Mouse (Mus musculus): ENCODE data around the gene Ap1m2. TPM values are rescaled to one million over a fixed set of nuclear protein-coding genes. Genes with fewer than 3 reads are reported as not detected.
A peak's percentile ranks its signal among the peaks of the same experiment; 100 is the strongest.
"Not testable (repeated sequence)": the region's sequence is repeated elsewhere in the genome, so short reads cannot be mapped to it uniquely, and the experiment has no call there.

Gene Ap1m2
- polyA plus RNA-seq, 1 experiment = not detected

DNA sequence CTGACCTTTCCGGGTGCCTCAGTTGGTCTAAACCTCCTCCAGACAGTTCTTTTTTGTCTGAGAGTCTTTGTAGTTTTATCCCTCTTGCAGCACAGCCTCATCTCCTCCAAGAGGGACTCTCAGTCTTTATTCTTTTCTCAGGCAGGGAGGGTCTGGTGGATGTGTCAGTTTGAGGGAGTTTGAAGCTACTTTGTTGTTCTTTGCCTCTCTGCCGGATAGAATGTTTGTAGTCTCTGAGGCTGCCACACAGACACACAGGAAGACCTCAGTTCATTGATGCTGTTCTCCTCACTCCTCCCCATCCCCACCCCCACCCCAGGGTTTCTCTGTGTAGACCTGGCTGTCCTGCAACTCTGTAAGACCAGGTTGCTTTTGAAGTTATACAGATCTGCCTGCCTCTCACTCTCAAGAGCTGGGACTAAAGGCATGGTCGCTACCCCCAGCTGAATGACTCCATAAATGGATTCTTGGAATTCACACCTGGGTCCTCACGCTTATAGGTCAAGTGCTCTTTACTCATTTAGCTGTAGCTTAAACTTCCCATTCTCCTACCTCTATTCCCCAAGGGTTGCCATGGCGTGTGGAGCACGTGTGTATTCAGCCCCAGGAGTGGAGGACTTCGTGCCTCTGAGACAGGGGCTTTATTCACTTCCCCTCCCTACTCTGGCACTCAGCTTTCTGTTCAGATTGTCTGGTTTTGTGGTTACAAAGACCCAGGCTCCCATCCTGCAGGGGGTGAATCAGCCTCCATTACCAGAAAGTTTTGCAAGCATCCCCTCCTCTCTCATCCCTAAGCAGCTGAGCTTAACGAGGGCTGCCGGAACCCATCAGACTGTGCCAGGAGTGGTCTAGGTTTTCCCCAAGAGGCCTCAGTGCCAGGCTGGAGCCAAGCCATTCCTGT lies 20.3 kb upstream of the Ap1m2 start:
- Histone ChIP-seq H3K4me3 (ENCODE audit: insufficient read depth, low read depth, low read length) (no peak overlapping the region), H3K4me1 (ENCODE audit: control insufficient read depth, insufficient read depth, insufficient read length, low read length) (no peaks in the 10 kb centered on the region), H3K27ac (replicated peaks; ENCODE audit: low read depth, low read length) (no peak overlapping the region)

DNA sequence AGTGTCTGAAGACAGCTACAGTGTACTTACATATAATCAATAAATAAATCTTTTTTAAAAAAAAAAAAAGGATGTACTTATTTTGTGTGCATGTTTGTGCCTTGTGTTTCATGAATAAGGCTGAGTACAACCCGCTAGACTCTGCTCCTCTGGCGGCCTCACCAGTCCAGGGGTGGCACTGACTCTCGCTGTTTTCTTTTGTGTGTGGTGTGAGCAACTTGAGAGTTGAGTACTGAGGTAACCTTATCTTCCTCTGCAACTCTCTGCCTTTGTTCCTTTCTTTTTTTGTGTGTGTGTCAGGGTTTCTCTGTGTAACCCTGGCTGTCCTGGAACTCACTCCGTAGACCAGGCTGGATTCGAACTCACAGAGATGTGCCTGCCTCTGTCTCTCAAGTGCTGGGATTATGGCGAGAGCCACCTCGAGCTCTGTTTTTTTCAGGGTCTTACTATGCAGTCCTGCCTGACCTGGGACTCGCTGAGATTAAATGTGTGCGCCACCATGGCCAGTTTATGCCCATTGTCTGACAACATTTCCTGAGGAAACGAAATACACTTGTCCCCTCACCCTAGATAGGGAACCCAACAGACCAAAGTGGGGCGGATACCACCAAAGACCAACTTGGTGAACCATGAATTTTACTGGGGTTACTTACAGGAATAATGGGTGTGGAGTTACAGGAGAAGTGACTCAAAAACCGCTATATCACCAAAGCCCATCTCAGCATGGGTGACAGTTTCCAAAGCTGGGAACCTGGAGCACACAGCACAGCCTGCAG lies 19.4 kb upstream of the Ap1m2 start:
- H3K4me1 ChIP-seq (ENCODE audit: control insufficient read depth, insufficient read depth, insufficient read length, low read length) = no peaks in the 10 kb centered on the region
- H3K4me3 ChIP-seq (ENCODE audit: insufficient read depth, low read depth, low read length) = no peak overlapping the region
- H3K27ac ChIP-seq (replicated peaks; ENCODE audit: low read depth, low read length) = no peak overlapping the region

DNA sequence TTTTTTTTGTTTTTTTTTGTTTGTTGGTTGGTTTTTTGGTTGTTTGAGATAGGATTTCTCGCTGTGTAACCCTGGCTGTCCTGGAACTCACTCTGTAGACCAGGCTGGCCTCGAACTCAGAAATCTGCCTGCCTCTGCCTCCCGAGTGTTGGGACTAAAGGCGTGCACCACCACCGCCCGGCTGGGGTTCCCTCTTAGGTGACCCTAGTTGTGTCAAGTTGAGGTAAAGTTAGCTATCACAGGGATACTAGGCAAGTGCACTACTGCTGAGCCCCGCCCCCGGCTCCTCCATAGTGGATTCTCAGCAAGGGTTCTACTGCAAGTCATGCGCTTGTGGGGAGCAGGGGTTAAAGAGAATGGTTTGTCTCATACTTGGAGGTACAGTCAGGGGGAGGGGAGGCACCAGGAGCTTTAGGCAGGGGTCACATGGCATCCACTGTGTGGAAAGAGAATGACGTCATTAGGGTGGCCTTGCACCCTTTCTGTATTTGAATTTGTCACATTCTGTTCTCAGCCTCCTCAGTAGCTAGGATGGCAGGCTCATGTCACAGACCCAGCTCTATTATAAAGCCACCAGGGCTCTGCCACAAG lies 17.7 kb upstream of the Ap1m2 start:
- no peak overlapping the region for H3K27ac ChIP-seq (replicated peaks; ENCODE audit: low read depth, low read length)
- H3K4me3 ChIP-seq (ENCODE audit: insufficient read depth, low read depth, low read length) = no peak overlapping the region
- no peaks in the 10 kb centered on the region for H3K4me1 ChIP-seq (ENCODE audit: control insufficient read depth, insufficient read depth, insufficient read length, low read length)

DNA sequence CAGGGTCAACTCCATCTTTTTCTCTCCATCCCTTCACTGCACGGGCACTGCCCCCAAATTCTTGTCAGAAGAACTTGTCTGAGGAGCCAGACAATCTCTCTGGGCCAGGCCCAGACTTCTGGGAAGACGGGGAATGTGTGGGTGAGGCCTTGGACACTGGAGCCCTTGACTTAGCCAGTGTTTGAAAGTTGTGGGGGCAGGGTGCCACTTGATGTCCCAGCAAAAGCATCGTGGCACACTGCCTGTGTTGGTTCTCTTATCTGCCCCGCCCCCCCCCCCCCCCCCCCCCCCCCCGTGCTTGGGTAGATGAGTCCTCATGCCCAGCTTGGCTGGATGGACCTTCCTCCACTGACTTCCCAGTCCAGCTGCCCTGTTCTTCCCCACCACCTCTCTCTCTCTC lies 16.9 kb upstream of the Ap1m2 start:
- H3K4me1 ChIP-seq (ENCODE audit: control insufficient read depth, insufficient read depth, insufficient read length, low read length) = peaks cover 6% of the 10 kb centered on the region
- H3K27ac ChIP-seq (replicated peaks; ENCODE audit: low read depth, low read length) = no peak overlapping the region
- H3K4me3 ChIP-seq (ENCODE audit: insufficient read depth, low read depth, low read length) = no peak overlapping the region

DNA sequence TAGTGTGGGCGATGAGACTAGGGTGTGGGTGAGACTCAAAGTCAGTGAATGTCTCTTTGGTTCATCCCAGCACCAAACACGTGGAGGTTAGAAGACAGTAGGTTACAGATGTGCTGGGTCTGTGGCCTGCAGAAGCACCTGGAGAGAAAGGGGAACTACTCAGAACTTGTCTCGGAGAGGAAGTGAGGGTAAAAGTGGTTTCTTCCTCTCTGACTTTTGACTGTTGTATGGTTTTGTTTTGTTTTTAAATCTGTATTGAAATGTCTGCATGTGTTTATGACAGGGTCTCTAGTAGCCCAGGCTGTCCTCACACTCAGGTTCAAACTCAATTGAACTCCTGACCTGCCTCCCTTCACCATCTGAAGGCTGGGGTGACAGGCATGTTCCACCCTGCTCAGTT lies 15.9 kb upstream of the Ap1m2 start:
- Histone ChIP-seq H3K27ac (replicated peaks; ENCODE audit: low read depth, low read length) (no peak overlapping the region), H3K4me1 (ENCODE audit: control insufficient read depth, insufficient read depth, insufficient read length, low read length) (peaks cover 9% of the 10 kb centered on the region), H3K4me3 (ENCODE audit: insufficient read depth, low read depth, low read length) (no peak overlapping the region)

DNA sequence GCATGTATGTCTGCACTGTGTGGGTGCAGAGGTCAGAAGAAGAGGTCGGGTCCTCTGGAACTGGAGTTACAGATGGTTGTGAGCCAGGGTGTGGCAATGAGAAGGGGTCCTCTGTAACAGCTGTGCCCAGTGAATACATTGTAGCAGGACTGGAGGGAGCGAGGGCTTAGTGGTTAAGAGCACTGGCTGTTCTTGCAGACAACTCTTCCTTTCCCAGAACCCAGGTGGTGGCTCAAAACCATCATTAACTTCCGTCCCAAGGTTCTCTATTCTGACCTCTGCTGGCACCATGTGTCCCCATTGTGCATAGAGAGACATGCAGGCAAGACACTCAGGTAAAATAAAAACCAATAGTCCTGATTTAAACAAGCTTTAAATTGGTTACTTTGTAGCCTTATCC lies 15.4 kb upstream of the Ap1m2 start:
- no peak overlapping the region for H3K27ac ChIP-seq (replicated peaks; ENCODE audit: low read depth, low read length)
- H3K4me1 ChIP-seq (ENCODE audit: control insufficient read depth, insufficient read depth, insufficient read length, low read length) = peaks cover 9% of the 10 kb centered on the region
- no peak overlapping the region for H3K4me3 ChIP-seq (ENCODE audit: insufficient read depth, low read depth, low read length)

DNA sequence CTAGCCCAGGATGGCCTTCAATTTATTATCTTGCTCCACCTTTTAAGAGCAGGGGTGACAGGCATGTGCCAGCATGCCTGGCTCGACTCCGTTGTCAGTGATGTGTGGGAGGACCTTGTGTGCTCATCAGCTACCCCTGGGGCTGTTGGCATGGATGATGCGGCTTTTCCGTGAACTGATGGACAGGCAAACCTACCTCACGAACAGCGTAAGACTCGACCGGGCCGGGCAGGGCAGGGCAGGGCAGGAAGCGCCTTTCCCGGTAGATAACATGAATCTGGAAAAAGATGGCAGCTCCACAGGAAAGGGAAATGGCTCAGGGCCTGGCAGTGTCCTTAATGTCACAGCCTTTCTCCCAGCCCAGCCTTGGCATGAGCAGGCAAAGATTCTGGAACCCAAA lies 12.1 kb upstream of the Ap1m2 start:
- peak overlapping the region; percentile 5; the same call in 1 of the 2 replicates for H3K27ac ChIP-seq (replicated peaks; ENCODE audit: low read depth, low read length)
- H3K4me1 ChIP-seq (ENCODE audit: control insufficient read depth, insufficient read depth, insufficient read length, low read length) = peaks cover 10% of the 10 kb centered on the region
- H3K4me3 ChIP-seq (ENCODE audit: insufficient read depth, low read depth, low read length) = no peak overlapping the region

DNA sequence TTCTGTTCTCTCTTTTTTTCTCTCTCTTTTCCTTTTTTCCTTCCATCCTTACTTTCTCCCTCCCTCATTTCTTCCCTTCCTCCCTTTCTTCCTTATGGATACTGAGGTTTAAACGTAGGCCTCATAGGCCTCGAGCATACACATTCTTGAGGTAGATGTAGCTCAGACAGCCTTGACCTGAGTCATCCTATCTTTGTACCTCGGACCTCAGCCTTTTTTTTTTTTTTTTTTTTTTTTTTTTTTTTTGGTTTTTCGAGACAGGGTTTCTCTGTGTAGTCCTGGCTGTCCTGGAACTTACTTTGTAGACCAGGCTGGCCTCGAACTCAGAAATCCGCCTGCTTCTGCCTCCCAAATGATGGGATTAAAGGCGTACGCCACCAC lies 10.8 kb upstream of the Ap1m2 start:
- not testable (repeated sequence) for H3K27ac ChIP-seq (replicated peaks; ENCODE audit: low read depth, low read length); H3K4me3 ChIP-seq (ENCODE audit: insufficient read depth, low read depth, low read length)
- H3K4me1 ChIP-seq (ENCODE audit: control insufficient read depth, insufficient read depth, insufficient read length, low read length) = peaks cover 10% of the 10 kb centered on the region

DNA sequence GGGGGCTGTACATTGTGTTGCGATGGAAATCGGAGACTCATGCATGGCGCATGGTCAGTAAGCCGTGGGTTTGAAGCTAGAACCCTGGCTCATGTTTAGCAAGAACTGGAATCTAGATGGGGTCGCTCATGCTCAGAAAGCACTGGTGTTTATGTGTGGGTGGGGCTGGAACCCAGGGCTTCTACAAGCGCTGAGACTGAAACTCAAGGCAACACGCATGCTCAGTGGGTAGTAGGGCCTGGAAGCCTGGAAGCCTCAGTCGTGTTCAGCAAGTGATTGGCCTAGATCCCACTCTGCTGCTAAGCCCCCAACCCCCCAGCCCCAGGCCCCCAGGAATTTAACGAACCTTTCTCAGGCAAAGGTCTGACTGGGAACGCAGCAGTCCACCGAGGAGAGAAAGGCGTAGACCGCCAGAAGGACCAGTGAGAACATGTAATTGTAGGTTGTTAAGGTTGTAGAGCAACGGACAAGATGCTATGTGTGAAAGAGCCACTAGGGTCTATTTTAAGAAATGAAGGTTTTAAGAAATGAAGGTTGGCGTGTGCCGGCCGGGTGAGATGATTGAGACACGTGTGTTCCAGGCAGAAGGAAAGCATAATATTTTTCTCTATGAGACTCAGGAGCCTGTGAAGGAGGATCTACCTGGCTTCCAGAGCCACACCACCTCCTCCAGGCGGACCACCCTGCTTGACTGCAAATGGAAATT lies 10.2 kb upstream of the Ap1m2 start:
- Histone ChIP-seq H3K4me3 (ENCODE audit: insufficient read depth, low read depth, low read length) (peak overlapping the region; percentile 95; the same call in 1 of the 2 replicates), H3K4me1 (ENCODE audit: control insufficient read depth, insufficient read depth, insufficient read length, low read length) (peaks cover 10% of the 10 kb centered on the region), H3K27ac (replicated peaks; ENCODE audit: low read depth, low read length) (peak overlapping the region; percentile 56; the same call in 1 of the 2 replicates)

DNA sequence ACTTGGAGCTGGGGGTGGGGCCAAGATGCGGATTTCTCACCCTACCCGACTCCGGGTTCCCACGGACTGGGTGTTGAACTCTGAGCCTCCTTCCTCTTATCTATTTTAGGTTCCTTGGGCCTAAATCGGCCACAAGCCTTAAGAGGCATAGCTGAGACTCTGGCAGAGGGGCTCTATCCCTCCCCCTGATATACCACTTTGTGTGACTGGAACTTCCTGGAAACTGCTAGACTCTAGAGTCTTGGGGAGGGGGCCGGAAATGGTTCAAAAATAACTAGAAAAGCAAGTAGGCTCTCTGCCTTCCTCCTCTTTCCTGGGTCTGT lies 9.3 kb upstream of the Ap1m2 start:
- peaks cover 10% of the 10 kb centered on the region for H3K4me1 ChIP-seq (ENCODE audit: control insufficient read depth, insufficient read depth, insufficient read length, low read length)
- H3K27ac ChIP-seq (replicated peaks; ENCODE audit: low read depth, low read length) = peak overlapping the region; percentile 56
- peak overlapping the region; percentile 95 for H3K4me3 ChIP-seq (ENCODE audit: insufficient read depth, low read depth, low read length)

DNA sequence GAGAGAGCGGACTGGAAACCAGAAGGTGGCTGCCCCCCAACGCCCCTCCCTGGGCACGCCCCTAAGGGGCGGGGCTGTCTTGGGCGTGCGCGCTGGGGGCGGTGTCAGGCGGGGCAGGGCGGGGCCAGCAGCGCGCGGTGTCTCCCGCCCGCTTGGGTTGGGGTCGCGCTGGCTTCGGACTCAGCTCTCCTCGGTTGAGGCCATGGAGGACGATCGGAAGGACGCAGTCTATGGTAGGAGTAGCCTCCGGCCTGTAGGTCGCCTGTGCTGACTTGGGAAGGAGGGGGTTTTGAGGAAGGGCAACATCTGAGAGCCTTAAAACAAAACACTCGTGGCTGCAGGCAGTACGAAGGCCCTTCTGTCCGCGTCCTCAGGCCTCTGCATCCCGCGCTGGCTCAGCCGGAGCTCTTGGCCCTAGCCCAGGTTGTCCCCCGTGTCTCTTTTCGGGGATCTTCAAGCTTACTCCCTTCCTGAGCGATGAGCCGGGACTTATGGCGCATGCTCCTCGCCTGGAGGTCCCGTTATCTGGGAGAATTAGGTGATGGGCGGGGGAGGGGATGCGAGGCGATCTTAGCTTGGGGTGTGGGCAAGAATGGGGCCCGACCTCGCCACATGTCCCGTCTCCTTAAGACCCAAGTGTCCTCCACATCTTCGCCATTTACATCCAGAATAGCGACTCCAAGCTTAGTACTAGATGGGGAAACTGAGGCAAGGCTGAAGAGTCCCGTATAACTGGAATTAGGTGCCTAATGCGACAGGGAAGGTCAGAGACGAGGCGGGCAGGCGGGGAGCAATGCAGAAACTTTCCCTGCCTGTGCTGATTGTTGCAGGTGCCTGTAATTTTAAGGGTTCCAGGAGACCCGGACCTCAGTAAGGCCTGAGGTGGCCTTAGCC lies 8.7 kb upstream of the Ap1m2 start, which contains the start of gene Slc44a2:
Slc44a2 (plus strand) TSS at position 80 of the 894 bp plus-strand sequence.
- Histone ChIP-seq H3K4me1 (ENCODE audit: control insufficient read depth, insufficient read depth, insufficient read length, low read length) (peaks cover 10% of the 10 kb centered on the region), H3K4me3 (ENCODE audit: insufficient read depth, low read depth, low read length) (peak within 1 kb of the TSS; percentile 95), H3K27ac (replicated peaks; ENCODE audit: low read depth, low read length) (peak within 1 kb of the TSS; percentile 56)

DNA sequence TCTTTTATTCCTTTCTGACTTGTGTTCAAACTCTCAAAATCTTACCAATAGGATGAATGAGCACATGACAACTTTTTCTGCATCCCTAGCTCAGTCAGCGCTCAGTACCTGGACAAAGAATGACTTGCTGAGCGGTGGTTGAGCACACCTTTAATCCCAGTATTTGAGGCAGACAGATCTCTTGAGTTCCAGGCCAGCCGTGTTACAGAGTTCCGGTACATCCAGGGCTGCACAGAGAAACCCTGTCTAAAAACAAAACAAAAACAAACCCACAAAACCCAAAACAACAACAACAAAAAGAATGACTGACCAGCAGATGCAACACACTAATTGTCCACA lies 8.1 kb upstream of the Ap1m2 start:
- H3K27ac ChIP-seq (replicated peaks; ENCODE audit: low read depth, low read length) = no peak overlapping the region
- peak overlapping the region; percentile 95 for H3K4me3 ChIP-seq (ENCODE audit: insufficient read depth, low read depth, low read length)
- peaks cover 10% of the 10 kb centered on the region for H3K4me1 ChIP-seq (ENCODE audit: control insufficient read depth, insufficient read depth, insufficient read length, low read length)

DNA sequence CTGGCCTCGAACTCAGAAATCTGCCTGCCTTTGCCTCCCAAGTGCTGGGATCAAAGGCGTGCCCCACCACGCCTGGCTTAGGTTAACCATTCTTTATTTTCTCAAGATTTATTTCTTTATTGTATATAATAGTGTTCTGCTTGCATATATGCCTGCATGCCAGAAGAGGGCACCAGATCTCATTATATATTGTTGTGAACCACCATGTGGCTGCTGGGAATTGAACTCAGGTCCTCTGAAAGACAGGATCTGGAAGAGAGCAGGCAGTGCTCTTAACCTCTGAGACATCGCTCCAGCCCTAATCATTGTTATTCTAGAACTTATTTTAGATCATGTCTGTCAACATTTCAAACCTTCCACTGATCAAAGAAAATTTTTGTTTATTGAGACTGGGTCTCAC lies 7.4 kb upstream of the Ap1m2 start:
- H3K27ac ChIP-seq (replicated peaks; ENCODE audit: low read depth, low read length) = no peak overlapping the region
- H3K4me3 ChIP-seq (ENCODE audit: insufficient read depth, low read depth, low read length) = no peak overlapping the region
- H3K4me1 ChIP-seq (ENCODE audit: control insufficient read depth, insufficient read depth, insufficient read length, low read length) = peaks cover 9% of the 10 kb centered on the region

DNA sequence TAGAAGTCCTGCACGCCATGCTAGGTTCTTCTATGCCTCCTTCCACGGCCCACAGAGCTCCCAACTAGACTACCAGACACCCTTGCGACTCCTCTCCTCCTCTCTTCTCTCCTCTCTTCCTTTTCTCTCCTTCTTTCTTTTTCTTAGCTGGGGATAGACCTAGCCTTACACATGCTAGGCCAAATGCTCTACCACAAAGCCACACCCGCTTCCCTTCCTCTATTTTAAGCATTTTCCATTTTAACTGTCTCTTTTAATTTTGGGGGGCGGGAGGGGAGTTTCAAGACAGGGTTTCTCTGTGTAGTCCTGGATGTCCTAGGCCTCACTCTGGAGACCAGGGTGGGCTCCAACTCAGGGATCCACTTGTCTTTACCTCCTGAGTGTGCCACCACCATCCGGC lies 6.7 kb upstream of the Ap1m2 start:
- Histone ChIP-seq H3K4me1 (ENCODE audit: control insufficient read depth, insufficient read depth, insufficient read length, low read length) (0 out of 2 replicates have a peak, but pooled peaks cover 4% of the 10 kb centered on the region), H3K27ac (replicated peaks; ENCODE audit: low read depth, low read length) (no peak overlapping the region), H3K4me3 (ENCODE audit: insufficient read depth, low read depth, low read length) (no peak overlapping the region)
